Mouse (Mus musculus) adrenal gland, postnatal 4 days (tissue): ENCODE data around the gene Ptgr1. TPM values are rescaled to one million over a fixed set of nuclear protein-coding genes. Genes with fewer than 3 reads are reported as not detected.

Experiments
- DNase-seq, 2 experiments: peaks; one replicate each; pipeline ENCODE4 v3.0.0; 2021 to 2022; ENCODE audit warnings: low spot score in 2 of 2, mixed read lengths in 2 of 2
- total RNA-seq, 2 experiments: library from RNA; stranded (reverse); gene quantifications; 2 replicates each; pipeline ENCODE4 v1.2.3; 2021

The Ptgr1 gene
- total RNA-seq, 2 experiments from 2014 or later = 27.4 to 29.8 TPM

DNA sequence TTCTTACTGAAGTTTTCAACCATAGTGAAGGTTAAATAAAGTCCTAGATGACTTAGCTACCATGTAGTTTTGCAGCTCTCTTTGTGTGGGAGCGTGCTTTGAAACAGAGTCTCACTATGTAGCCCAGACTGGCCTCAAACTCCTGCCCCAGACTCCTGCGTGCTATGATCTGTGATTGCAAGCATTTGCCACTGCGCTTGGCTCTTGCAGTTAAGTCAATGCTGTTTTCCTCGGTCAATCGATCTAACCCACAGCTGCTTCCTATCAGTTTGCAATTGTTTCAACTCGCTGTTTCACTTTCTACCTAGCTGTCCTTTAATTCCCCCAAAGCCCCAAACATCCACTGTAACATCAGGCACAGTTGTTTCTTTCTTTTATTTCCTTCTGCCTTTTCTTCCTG, 54.4 kb downstream of the Ptgr1 start:
- DNase-seq = no peak

DNA sequence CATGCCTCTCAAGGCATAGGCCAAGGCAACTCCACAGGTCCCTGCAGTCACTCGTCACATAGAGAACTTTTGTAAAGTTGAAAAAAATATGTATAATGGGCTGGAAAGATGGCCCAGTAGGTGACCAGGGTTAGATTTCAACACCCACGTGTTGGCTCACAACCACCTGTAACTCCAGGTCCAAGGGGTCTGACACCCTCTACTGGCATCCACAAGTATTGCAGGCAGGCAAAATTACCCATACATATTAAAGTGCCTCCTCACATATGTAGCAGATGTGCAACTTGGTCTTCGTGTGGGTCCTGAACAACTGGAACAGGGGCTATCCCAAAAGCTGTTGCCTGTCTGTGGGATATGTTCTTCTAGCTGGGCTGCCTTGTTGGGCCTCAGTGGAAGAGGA, 59.3 kb downstream of the Ptgr1 start:
- no peak for DNase-seq

DNA sequence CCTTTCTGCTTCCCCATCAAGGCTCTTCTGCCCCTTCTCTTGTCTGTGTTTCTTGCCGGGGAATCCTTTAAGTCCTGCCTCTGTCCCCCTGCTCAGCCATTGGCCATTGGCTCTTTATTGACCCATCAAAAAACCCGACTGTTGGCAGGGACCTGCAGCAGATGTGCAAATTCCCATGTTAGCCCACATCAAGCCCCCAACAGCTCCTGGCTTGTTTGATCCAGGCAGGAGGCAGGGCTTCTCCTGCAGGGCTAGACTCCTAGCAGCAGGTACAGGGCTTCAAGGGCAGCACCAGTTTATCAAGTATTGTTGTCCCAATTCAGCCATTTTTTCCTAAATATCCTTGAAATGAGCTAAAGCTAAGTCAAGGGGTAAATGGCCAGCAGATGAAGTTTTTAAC, 60.8 kb downstream of the Ptgr1 start:
- no peak for DNase-seq

DNA sequence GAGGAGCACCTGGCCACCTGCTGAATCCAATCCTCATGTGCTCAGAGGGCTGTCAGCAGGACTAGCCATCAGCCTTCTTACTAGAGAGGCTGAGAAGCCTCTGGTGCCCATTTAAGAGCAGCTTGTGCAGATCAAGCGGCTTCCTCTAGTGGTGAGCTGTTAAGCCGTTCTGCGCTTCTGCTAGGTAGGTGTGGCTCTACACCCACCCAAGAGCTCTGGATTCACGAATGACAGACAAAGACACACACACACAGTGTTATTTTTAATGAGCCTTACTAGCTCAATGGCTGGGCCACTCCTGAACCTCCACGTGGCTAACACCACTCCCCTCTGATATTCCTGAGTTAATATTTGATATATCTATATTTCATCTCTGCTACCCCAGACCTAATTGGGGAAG, 61.3 kb downstream of the Ptgr1 start:
- no peak for DNase-seq

DNA sequence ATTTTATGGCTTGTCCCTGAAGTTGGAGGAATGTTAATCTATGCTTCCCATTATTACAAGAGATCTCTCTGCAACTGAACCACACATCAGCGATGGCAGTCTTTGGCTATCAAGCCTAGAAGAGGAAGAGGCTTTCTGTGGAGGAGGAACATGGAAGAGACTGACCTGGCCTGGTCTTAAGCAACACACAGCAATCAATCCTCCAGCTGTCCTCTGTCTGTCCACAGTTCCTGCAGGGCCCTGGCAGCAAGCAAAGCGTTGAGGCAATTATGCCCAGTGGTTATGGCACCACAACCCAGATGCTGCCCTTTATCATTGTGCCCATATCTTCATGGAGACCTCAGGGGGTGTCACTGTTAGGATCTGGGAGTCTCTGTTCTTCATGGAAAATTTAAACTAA, 63.0 kb downstream of the Ptgr1 start:
- no peak for DNase-seq

Other genes with a start within 250 kb of the Ptgr1 start
- under 1 TPM; 0.17 to 0.54 TPM for gene Olfr267, start 199.4 kb downstream of the Ptgr1 start, total RNA-seq
- 100 to 1,000 TPM; 144 to 150 TPM for gene Ecpas, start 74.4 kb downstream of the Ptgr1 start, total RNA-seq
- 1 to 10 TPM; 3.1 to 4.3 TPM for gene Zkscan16, start 43.5 kb downstream of the Ptgr1 start, total RNA-seq
- 10 to 100 TPM; 19.4 to 20.9 TPM for gene Dnajc25, start 7.9 kb upstream of the Ptgr1 start, total RNA-seq
- gene Gm20503, start 16.1 kb upstream of the Ptgr1 start, total RNA-seq = 1 to 10 TPM; 1.1 to 3.1 TPM
- 10 to 100 TPM; 48.1 to 55.9 TPM for gene Gng10, start 48.0 kb upstream of the Ptgr1 start, total RNA-seq
- under 1 TPM in 1 of 2 experiments, not detected in 1; 0.17 TPM for gene AI481877, start 151.9 kb upstream of the Ptgr1 start, total RNA-seq
- 10 to 100 TPM; 56.0 to 67.6 TPM for gene Ugcg, start 202.1 kb upstream of the Ptgr1 start, total RNA-seq